Mouse (Mus musculus) heart, embryonic 15.5 days (tissue): Measurements from ENCODE around the gene Zfp160. TPM values are rescaled to one million over a fixed set of nuclear protein-coding genes. Genes with fewer than 3 reads are reported as not detected.
"Not testable (repeated sequence)": the region's sequence is repeated elsewhere in the genome, so short reads cannot be mapped to it uniquely, and the experiment has no call there.

Experiments used
- ATAC-seq: fragments of 200-750 bp; cut with Nextera tagmentation; replicated peaks from 2 replicates; pipeline ENCODE4 v1.8.0; 2017; ENCODE audit warnings: low read depth, moderate TSS enrichment; ENCODE audit not compliant: insufficient number of reproducible peaks, insufficient read depth, low FRiP score
- H3K27ac ChIP-seq: fragments of 300-500 bp; sonication (generic); 2 replicates; pipeline ENCODE4 v1.5.1; 2015; ENCODE audit warnings: mild to moderate bottlenecking, inconsistent platforms
- H3K27me3 ChIP-seq: fragments of 300-500 bp; sonication (generic); 2 replicates; pipeline ENCODE4 v1.6.1; 2015; ENCODE audit warnings: inconsistent platforms
- H3K36me3 ChIP-seq: fragments of 300-500 bp; sonication (generic); 2 replicates; pipeline ENCODE4 v1.6.1; 2015; ENCODE audit warnings: mild to moderate bottlenecking, inconsistent platforms
- H3K4me1 ChIP-seq: fragments of 300-500 bp; sonication (generic); replicated peaks from 2 replicates; pipeline ENCODE4 v1.6.1; 2015; ENCODE audit warnings: inconsistent platforms
- H3K4me2 ChIP-seq: fragments of 300-500 bp; sonication (generic); 2 replicates; pipeline ENCODE4 v1.6.1; 2015; ENCODE audit warnings: inconsistent platforms, mild to moderate bottlenecking, moderate library complexity
- H3K4me3 ChIP-seq: fragments of 300-500 bp; sonication (generic); 2 replicates; pipeline ENCODE4 v1.5.1; 2015; ENCODE audit warnings: mild to moderate bottlenecking, inconsistent platforms
- H3K9ac ChIP-seq: fragments of 300-500 bp; sonication (generic); 2 replicates; pipeline ENCODE4 v1.6.1; 2015; ENCODE audit warnings: mild to moderate bottlenecking, inconsistent platforms
- H3K9me3 ChIP-seq: fragments of 300-500 bp; sonication (generic); replicated peaks from 2 replicates; pipeline ENCODE4 v1.6.1; 2016; ENCODE audit warnings: inconsistent platforms
- WGBS: fragments of 180-500 bp; shearing (Covaris S2); methylation state at CpG from one replicate; pipeline ENCODE4 v1.1.7; 2015; ENCODE audit warnings: mixed read lengths; 5-methylcytosine and 5-hydroxymethylcytosine counted together
- polyA plus RNA-seq: library from polyadenylated mRNA; unstranded; fragments of >200 nt; fragmentation: Nextera tagmentation; extraction: Ambion mirVana; gene quantifications from 2 replicates; pipeline ENCODE4 v1.2.1, GENCODE M21; 2015

Zfp160 gene
- polyA plus RNA-seq, 1 experiment from 2014 or later: 9.6 TPM

GRCm38 (mm10) chr17:21051919-21052318 lies 43.2 kb downstream of the Zfp160 start:
- not testable (repeated sequence) for H3K9ac ChIP-seq, H3K9me3 ChIP-seq, H3K4me2 ChIP-seq, H3K4me3 ChIP-seq, H3K27me3 ChIP-seq, H3K36me3 ChIP-seq
- 56% methylated on average over 3 of the region's 3 CpGs for WGBS
- ATAC-seq: peak; percentile 59
- H3K4me1 ChIP-seq: peaks cover 15% of the 10 kb centered on the region
- peak overlapping the region; percentile 65 for H3K27ac ChIP-seq

- no peak for ATAC-seq
- no peaks in the 10 kb centered on the region for H3K9me3 ChIP-seq
- no peak overlapping the region for H3K4me2 ChIP-seq
- peaks cover 15% of the 10 kb centered on the region for H3K4me1 ChIP-seq
- 64% methylated on average over 2 of the region's 2 CpGs for WGBS
- no peak overlapping the region for H3K4me3 ChIP-seq
- no peaks in the 10 kb centered on the region for H3K27me3 ChIP-seq
- no peak overlapping the region for H3K27ac ChIP-seq
- H3K9ac ChIP-seq: no peak overlapping the region
- H3K36me3 ChIP-seq: no peaks in the 10 kb centered on the region
Measured at GRCm38 (mm10) chr17:21053267-21053666, 44.6 kb downstream of the Zfp160 start.

- ATAC-seq, H3K36me3 ChIP-seq, H3K9ac ChIP-seq, H3K4me3 ChIP-seq, H3K27ac ChIP-seq, H3K9me3 ChIP-seq, H3K4me2 ChIP-seq, H3K27me3 ChIP-seq: not testable (repeated sequence)
- H3K4me1 ChIP-seq: peaks cover 15% of the 10 kb centered on the region
- 64% methylated on average over 1 of the region's 1 CpGs for WGBS
Measured at GRCm38 (mm10) chr17:21055111-21055510, 46.4 kb downstream of the Zfp160 start.

GRCm38 (mm10) chr17:21065501-21065900 lies 56.8 kb downstream of the Zfp160 start:
- no peak overlapping the region for H3K4me3 ChIP-seq
- H3K27ac ChIP-seq: no peak overlapping the region
- ATAC-seq: no peak
- H3K9me3 ChIP-seq: no peaks in the 10 kb centered on the region
- H3K4me2 ChIP-seq: no peak overlapping the region
- H3K36me3 ChIP-seq: no peaks in the 10 kb centered on the region
- WGBS: 37% methylated on average over 1 of the region's 1 CpGs
- no peaks in the 10 kb centered on the region for H3K27me3 ChIP-seq
- H3K9ac ChIP-seq: no peak overlapping the region
- H3K4me1 ChIP-seq: no peaks in the 10 kb centered on the region; the same call in 1 of the 2 replicates

- H3K4me1 ChIP-seq: no peaks in the 10 kb centered on the region; the same call in 1 of the 2 replicates
- no peak overlapping the region for H3K4me3 ChIP-seq
- no peaks in the 10 kb centered on the region for H3K9me3 ChIP-seq
- ATAC-seq: no peak
- H3K27me3 ChIP-seq: no peaks in the 10 kb centered on the region
- no peak overlapping the region for H3K27ac ChIP-seq
- H3K36me3 ChIP-seq: no peaks in the 10 kb centered on the region
- H3K9ac ChIP-seq: no peak overlapping the region
- no peak overlapping the region for H3K4me2 ChIP-seq
Measured at GRCm38 (mm10) chr17:21067036-21067435, 58.3 kb downstream of the Zfp160 start.

GRCm38 (mm10) chr17:21069443-21069842 lies 60.7 kb downstream of the Zfp160 start:
- not testable (repeated sequence) for H3K4me3 ChIP-seq, H3K27me3 ChIP-seq, H3K36me3 ChIP-seq, H3K27ac ChIP-seq, H3K4me1 ChIP-seq, H3K9ac ChIP-seq, H3K9me3 ChIP-seq, H3K4me2 ChIP-seq
- no CpG with 5 or more reads among the region's 3 CpGs for WGBS
- peak; percentile 87 for ATAC-seq

GRCm38 (mm10) chr17:21070971-21071370 lies 62.3 kb downstream of the Zfp160 start:
- not testable (repeated sequence) for H3K9me3 ChIP-seq, H3K4me2 ChIP-seq, H3K4me3 ChIP-seq, H3K27ac ChIP-seq, H3K27me3 ChIP-seq, H3K9ac ChIP-seq, ATAC-seq, H3K36me3 ChIP-seq, H3K4me1 ChIP-seq
- 84% methylated on average over 2 of the region's 2 CpGs for WGBS

Other genes with a start within 250 kb of the Zfp160 start
- not detected in 2 replicates for gene Vmn1r228, start 222.7 kb upstream of the Zfp160 start, polyA plus RNA-seq
- not detected in 2 replicates for gene Vmn1r229, start 197.3 kb upstream of the Zfp160 start, polyA plus RNA-seq
- not detected in 2 replicates for gene Vmn1r230, start 168.5 kb upstream of the Zfp160 start, polyA plus RNA-seq
- not detected in 2 replicates for gene Vmn1r231, start 103.8 kb upstream of the Zfp160 start, polyA plus RNA-seq
- gene Vmn1r232, start 89.2 kb upstream of the Zfp160 start, polyA plus RNA-seq: not detected in 2 replicates
- 275 and 358 TPM in 2 replicates for gene Ppp2r1a, start 63.6 kb upstream of the Zfp160 start, polyA plus RNA-seq
- not detected in 2 replicates for gene Vmn1r233, start 12.4 kb upstream of the Zfp160 start, polyA plus RNA-seq
- gene Vmn1r234, start 217.2 kb downstream of the Zfp160 start, polyA plus RNA-seq: not detected in 2 replicates
- gene Vmn1r235, start 247.5 kb downstream of the Zfp160 start, polyA plus RNA-seq: not detected in 2 replicates